Mouse (Mus musculus) right cerebral cortex, adult 18-20 months (tissue): Measurements from ENCODE around the gene Hspb11.

Experiments used
- DNase-seq: peaks from one replicate; pipeline ENCODE4 v3.0.0; 2022; ENCODE audit warnings: mixed read lengths

The Hspb11 gene

DNA sequence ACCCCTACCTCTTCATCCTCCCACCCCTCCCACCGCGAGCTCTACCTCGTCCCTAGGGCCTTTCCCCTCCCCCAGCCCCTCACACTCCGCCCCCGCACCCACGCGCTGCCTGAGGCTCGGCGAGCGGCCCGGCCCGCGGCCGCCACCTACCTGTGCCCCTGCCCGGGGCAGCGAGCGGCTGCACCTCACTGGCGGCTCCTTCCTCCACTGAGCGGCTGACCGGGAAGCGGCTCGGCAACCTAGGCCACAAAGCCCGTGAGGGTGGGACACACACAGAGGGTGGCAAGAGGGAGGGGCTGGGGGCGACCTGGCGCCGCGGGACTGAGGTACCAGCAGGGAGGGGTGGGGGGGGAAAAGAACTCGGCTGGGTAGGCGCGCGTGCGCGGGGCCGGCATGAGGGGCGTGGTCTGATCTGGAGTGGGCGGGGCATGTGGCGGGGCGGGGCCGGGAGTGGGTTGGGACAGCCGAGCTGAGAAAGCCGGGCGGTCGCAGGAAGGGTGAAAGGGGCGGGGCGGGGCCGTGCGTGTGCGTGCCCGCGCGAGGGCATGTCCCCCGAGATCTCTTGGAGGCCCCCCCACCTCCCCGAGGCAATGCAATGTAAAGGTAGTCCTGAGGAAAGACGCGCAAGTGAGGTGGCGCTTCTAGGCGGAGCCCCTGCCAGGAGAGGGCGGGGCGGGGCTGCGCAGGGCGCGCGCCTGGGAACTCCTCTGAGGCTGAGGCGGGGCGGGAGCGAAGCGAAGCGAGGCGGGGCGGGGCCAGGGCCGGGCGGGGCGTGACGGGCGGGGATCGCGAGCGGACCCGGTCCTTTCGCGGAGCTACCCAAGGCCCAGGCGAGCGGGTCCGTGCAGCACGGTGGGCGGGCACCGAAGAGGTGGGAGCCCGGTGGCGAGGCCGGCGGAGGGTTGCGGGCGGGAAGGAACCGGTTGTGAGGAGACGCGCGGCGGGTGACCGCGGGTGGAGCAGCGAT lies at the start of gene Hspb11, which contains the start of gene Lrrc42:
TSS of gene Hspb11 (plus strand) at position 469 of the 967 bp plus-strand sequence.
TSS of gene Lrrc42 (minus strand) at position 408 of the 967 bp plus-strand sequence.
- peak; percentile 95 for DNase-seq

DNA sequence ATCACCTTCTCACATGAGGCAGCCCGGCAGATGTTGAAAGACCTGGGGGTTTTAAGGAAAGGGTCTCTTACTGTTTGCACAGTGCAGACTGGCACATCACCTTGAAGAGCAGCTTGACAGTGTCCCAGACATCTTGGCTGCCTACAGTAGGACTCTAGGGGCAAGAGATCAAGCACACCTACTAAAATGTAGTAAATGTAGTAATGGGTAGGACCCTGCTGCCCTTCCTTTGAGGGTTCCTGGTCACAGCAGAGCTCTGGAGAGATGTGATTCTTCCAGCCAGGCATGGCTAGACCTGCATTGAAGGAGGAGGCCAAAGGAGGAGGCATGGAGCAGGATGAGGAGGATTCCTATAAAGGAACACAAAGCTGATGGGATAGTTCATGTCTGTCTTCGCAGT lies 46.4 kb upstream of the Hspb11 start:
- no peak for DNase-seq

DNA sequence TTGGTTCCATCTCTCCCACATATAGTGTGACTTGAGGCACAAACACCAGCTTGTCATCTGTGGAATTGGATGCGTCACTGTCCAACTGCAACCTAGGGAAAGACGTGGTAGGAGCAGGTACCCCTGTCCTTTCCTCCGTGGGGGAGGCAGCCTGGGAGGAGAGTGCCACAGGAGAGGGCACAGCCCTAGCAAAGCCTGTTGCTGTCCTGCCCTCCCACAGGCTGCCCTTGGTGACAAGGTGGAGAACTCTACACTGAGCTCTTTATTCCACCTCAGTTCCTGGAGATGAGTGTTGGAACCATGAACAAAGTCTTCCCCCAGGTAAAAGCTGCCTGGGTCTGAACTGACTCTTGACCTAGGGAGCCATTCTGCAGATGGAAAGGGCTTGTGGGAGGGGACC lies 44.5 kb upstream of the Hspb11 start, which contains the start of gene Ldlrad1:
TSS of gene Ldlrad1 (plus strand) at position 301 of the 400 bp plus-strand sequence.
- no peak for DNase-seq

DNA sequence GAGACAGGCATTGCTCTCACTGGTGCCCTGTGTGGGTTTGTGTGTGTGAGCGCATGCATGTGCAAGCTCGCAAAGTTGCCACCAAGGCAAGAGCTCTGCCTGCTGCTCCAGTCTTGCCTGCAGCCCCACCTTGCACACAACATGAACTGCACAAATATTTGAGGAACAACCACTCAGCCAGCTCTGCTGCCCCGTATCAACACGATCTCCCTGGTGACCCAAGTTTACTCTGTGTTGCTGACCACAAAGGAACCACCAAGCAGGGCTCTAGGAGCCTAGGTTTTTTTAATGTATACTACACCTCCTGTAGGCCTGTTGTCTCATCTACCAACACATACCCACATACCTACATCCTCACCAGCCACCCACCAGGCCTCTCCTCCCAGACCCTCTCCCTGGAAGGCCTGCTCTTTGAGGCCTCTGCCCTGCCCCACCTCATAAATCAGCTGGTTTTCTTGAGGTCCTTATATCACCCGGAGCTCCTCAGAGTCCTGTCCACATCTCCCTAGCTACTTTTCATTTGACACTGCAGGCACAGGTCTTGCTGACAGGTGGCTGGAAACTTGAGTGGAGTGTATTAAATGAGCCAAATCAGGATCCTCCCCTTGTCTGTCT lies 42.8 kb upstream of the Hspb11 start:
- no peak for DNase-seq

DNA sequence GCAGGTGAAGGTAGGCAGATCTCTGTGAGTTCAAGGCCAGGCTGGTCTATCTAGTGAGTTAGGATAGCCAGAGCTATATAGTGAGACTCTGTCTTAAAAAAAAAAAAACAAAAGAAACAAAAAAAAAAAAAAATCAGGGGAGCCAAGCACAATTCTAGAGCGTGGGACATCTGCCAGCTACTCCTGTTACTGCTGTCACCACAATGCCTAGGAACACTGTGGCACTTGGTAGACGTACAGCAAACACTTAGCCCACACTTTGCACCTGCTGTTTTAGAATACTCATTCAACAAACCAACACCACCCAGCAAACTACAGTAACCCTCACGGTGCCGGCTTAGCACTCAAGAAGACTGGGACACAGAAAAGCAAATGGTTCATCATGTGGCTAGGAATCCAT lies 41.9 kb upstream of the Hspb11 start:
- DNase-seq = peak; percentile 26

DNA sequence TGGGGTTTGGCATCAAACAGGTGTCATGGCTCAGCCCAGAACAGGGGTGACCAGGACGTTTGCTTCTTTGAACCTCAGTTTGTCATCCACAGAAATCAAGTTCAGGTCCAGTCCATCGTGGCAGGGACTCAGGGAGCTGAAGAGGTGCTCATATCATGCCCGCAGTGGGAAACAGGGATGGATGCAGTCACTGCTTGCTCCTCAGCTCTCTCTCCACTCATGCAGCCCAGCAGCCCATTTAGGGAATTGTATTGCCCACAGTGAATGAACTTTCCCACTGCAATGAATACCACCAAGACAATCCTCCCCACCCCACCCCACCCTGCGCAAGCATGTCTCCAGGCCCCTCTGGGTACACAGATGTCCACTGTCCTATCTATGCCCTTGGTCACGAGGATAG lies 41.5 kb upstream of the Hspb11 start:
- DNase-seq = no peak

DNA sequence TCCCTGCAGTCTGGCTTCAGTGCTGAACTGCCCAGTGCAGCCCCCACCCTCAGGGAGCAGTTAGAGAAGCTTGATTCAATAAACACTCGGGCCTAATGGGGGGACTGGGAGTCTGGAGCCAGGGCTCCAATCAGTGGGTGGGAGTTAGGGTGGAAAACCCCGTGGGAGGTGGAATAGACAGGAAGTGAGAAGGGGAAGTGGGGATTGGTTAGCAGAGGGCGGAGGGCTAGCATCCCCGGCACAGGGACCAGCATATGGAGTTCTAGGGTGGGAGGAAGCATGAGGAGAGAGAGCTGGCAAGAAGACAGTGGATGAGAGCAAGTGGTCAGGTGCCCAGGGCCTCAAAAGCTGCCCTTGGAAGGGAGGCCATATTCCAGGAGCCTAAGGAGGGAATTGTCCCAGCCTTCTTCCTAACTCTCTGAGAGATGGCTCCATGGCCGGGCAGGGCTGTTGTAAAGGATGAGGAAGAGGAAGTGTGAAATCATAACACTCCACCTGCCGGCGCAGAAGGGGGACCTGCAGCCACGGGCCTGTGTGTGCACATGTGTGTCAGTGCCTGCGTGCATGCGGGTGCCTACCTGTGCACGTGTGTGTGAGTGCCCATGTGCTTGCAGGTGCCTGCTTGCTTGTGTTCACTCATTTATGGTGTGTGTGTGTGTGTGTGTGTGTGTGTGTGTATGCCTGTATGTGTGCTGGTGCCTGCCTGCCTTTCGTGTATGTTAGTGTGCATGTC lies 39.9 kb upstream of the Hspb11 start:
- no peak for DNase-seq

DNA sequence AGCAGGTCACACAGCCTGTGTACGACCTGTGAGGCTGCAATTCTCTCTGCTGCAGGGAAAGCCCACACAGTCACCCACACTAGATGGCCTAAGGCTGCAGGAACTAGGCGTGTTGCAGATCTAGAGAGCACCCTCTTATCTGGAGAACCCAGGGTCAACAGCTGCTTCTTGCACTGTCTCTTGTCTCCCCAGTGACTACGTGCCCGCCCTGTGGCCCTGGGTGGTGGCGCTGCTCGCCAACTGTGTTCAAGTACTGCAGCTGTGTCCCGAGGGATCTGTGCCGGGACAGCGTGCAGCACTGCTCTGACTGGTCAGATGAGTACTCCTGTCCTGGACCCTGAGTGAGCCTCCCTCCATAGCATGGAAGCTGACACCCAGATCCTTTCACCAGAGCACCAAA lies 35.8 kb upstream of the Hspb11 start:
- DNase-seq = no peak

DNA sequence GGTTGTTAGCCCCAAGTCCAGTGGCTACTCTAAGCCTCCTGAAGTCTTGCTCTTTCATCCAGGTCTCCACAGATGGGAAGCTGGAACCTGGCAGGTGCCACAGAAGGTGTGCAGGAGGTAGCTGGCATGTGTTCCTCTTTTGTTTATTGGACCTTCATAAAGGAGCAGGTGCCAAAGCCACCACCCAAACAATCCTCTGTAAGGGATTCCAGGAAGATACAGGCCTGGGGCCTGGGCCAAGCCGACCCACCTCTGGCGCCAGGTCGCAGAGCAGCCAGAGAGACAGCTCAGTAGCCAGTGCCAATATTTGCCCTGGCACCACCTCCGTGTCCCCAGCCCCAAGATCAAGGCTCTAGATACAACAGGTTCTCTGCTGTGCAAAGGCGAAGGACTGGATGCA lies 31.9 kb upstream of the Hspb11 start:
- no peak for DNase-seq

DNA sequence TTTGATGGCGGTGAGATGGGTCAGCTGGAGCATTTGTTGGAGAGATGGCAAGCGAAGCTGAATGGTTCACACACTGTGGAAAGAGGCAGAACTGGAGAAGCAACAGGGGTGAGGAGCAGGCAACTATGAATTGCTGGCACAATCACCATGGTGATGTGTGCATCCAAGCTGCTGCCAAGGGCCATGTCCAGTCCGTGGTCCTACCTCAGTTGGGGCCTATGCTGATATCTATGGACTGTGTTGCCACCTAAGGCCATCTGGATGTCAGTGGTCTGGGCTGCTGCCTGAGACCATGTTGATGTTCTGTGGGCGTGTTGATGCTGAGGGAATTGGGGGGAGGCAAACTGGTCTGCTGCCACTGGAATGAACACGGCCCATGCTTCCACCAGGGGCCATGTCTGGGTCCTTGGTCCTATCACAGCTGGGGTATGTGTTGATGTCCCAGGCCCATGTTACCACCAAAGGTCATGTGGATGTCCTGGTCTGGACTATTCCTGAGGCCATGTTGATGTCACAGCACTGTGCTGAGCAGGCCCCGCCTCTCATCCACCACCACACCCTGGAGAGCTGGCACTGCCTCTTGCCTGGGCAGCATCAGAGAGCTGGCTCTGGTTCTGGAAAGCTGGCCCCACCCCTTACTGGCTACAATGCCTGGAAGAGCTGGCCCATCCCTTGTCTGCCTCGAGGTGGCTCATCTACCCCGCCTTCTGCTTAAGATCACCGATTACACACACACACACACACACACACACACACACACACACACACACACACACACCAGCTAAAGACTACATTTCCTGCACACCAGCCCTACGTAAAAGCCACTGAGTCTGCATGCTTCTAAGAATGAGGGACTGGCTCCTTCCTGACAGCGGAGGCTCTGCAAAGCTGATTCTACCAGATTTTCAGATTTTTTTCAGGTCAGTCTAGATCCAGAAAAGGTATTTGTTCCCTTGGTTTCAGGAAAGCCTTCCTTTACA lies 29.9 kb upstream of the Hspb11 start:
- no peak for DNase-seq

DNA sequence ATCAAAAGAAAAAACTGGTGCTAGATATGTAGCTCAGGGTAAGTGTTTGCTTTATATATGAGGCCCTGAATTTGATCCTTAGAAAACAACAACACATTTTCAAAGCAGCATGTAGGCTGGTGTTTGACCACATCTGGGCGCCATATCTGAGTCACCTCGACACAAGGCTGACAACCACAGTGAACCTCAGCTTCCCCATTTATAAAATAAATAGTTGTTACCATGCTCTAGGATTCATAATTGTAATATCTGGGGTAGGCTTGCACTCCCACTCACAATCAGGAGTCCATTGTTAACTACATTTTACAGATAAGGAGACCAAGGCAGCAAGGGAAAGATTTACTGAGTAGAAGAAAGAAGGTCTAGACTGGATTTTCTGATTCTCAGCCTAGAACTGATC lies 27.1 kb upstream of the Hspb11 start:
- no peak for DNase-seq

DNA sequence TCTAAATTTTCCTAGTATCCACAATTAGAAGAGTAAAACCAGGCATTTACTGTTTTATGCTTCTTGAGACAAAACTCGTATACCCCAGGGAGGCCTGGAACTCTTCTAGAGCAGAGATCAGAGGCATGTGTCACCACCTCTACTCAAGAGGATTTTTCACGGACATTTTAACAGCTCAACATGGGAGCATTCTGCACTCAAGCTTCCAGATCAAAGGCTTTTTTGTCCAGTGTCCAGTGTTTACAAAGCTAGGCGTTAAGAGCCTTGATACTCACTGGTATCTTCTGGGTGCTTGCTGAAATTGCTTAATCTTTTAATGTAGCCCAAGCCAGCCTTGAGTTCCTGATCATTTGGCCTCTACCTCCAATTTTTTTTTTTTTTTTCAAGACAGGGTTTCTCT lies 21.2 kb upstream of the Hspb11 start:
- DNase-seq = no peak

DNA sequence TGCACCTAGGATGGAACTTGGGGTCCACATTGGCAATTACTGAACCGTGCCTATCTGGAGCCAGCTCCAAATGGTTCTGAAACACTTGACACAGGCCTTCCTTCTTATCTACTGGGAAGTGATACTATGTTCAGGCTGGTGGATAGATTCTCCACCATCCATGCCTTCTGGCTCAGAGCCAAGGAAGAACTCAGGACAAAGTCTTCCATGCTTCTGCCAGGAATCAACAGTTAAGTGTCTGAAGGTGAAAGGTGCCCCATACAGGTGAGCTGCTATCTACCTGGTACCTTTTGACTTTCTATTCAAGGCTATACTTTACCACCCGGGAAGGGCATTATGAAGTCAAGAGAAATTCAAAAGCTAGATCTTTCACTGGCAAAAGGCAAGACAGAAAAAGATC lies 15.1 kb upstream of the Hspb11 start:
- no peak for DNase-seq

DNA sequence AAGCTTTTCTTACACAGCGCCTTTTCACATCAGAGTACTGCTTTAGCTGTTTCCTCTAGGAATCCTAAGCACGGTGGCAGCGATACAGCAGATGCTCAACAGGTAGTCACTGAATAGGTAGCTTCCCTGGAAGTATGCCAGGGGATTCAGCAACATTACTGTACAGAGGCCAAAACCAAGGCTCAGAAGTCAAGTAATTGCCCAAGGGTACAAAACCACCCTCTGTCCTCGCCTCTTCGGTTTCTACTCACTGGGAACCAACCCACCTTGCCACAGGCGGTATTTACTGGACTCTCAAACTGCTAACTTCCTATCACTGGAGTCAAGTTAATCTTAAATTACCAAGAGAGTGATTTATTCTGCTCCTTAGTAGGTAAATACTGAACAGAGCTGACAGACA lies 13.2 kb upstream of the Hspb11 start:
- no peak for DNase-seq

DNA sequence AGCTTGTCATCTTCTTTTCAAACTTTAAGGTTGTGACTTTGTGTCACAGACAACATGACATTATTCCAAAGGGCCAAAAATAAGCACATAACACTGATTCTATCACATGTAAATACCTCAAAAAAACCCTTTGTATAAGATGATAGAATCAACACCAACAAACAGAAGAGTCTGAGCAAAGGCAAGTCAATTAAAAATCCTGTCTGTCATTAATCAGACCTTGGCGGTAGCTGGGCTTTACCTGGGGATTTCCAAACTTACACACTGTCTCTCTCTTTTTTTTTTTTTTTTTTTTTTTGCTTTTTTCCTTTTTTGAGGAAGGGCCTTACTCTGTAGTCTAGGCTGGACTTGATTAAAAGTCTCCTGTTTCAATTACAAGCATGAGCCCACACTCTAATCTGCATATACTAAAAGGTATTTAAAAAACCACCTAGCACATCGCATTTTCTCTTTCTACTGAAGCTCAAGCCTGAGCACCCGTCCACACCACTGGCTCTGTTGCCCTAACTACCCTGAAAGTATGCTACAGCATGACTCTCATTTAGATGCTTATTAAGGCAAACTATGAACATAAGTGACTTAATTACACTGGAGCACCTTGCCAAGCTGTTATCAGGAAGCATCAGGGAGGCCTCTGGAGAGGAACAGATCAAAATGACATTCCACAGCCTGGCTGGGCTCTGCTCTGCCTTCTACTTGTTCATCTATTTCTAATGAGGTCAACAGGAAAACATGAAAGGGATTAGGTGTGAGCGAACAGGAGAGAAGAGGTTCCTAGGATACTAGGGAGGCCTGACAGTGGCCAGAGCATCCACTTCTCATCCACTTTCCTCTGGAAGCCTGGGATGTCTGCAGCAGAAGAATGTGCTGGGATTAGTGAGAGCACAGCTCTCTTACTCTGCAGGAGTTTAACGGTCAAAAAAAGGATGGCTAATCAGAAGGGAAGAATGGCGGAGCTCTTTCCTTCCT lies 9.7 kb upstream of the Hspb11 start:
- DNase-seq = no peak

DNA sequence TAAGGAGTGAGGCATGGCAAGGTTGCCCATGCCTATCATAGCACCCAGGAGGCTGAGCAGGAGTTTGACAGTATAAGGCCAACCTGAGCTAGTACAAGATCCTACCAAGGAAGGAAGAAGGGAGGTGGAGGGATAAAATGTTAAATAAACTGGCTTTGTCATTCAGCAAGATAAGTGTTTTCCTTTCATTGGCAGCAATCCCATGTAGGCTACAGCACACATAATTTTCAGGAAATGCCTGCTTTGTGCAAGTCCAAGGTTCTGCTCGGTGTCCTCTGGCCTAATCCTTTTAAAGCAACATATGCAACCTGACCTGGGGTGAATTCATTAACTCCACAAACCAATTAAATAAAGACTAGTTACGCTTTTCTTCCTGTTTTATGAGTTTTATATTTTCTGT lies 8.0 kb upstream of the Hspb11 start:
- no peak for DNase-seq

DNA sequence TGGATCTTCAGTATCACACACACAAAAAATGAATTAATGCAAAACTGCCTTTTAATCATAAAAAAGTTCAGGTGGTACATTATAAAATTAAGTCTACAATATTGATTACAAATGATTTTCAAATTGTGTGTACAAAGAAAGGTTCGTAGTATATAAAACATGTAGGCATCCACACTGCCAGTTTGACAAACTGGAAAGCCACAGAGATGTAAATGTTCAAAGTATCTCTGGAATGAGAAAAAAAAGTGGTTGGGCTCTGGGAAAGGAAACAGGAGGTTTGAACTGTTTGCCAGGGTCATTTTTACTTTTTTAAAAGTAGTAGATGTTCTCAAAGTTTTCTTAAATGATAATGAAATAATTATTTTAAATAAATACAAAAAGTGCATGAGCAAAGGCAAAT lies 7.4 kb upstream of the Hspb11 start:
- DNase-seq = no peak

DNA sequence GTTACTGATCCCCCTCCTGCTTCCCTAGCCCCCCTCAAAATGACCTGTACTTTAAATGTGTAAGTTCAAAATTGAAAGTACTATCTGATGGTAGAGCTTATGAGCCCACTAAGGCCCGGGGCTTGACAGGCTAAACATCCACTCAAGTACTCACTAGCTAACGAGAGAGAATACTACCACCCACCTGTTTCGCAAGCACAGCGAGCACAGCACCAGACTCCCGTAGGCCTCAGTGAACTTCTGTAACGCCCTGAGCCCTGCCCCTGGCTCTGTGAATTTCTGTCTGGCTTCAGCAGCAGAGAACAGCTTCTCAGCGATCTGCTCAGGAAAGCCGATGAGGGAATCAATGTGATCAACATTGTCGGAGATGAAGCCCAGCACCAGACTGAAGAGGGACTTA lies 6.3 kb upstream of the Hspb11 start:
- no peak for DNase-seq

DNA sequence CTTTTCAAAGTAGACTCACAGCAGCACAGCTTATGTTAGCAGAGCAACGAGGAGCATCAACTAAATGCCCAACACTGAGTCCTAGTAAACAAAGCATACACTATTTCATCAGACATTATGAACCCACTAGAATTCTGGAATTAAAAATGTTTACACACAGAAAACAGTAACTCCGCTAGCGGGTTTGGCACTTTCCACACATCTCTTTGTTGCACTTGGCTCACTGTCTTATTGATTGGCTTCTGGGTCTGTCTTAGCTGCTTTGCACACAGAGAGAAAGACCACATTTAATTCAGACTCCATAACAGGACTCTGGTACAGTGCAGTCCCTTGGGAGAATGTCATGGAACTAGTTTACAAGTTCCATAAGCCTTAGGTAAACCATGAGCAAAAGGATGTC lies 5.3 kb upstream of the Hspb11 start:
- DNase-seq = no peak

DNA sequence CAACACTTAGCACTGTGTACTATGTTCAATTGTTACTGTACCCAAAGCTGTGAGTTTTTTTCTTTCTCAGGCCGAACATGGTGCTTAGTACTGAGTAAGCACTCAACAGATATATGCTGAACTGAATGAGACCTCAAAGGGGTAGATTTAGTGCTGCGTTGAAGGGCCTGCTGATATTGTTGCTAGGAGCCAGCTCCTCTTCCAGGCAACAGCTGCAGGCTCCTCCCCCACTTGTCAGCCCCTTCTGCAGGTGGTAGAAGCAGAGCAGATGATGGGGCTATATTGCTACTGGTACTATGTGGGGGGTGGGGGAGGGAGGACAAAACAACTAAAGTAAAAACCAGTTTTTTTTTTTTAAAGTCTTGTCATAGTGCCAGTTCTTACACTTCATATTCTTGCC lies 3.9 kb upstream of the Hspb11 start:
- peak; percentile 21 for DNase-seq

DNA sequence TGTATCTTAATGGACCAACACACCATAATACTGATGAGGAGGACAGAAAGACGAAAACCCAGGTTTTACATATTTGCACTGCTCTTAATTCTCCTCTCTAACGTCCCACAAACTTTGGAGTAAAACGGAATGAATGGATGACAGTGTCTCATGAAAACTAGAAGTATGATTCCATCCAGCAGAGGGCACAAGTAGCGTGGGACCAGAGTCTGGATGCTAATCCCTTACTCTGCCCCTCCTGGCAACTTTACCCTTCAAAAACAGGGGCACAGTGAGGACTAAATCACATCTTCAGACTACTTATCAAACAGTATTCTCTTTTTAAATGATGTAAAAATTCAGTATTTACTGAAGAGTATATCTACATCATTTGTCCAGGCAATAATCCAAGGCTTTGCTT lies 2.9 kb upstream of the Hspb11 start:
- DNase-seq = peak; percentile 32
